Mouse (Mus musculus) C2C12 (cell line): ENCODE measurements around the gene 1700069L16Rik.

Experiments
- CEBPB ChIP-seq: IDR thresholded peaks from one replicate; pipeline ENCODE4 v1.6.1; 2011; ENCODE audit warnings: low read depth, mild to moderate bottlenecking, control low read depth, moderate library complexity
- CTCF ChIP-seq: IDR thresholded peaks from one replicate; pipeline ENCODE4 v1.5.1; 2011; ENCODE audit not compliant: control insufficient read depth, insufficient read depth, insufficient read length
- MAX ChIP-seq: IDR thresholded peaks from one replicate; pipeline ENCODE4 v1.6.1; 2011; ENCODE audit warnings: mild to moderate bottlenecking, control low read depth
- MYOD1 ChIP-seq: IDR thresholded peaks from one replicate; pipeline ENCODE4 v1.6.1; 2011; ENCODE audit warnings: low read depth; ENCODE audit not compliant: control insufficient read depth, insufficient read length
- USF1 ChIP-seq: IDR thresholded peaks from one replicate; pipeline ENCODE4 v1.6.1; 2011; ENCODE audit warnings: low read depth, mild to moderate bottlenecking, control low read depth, moderate library complexity

DNA sequence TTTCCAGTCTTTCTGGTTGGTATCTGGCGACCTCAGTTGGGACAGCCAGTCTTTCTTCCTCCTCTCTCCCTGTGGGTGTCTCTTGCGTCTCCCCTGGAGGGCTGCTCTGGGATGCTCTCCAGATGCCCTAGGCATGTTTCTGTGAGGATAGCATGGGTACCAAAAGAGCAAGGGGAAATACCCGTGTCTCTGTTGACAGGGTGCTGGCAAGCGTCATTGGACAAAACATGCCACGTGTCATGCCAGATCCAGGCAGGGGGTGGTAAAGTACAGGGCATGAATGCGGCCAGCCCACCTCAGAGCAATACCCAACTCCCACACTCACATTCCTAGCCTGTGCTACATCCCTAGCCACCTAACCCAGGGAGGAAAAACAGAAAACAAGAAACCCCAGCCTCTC lies 2.0 kb upstream of the 1700069L16Rik start:
- TF ChIP-seq CEBPB (no peak), CTCF (no peak), MYOD1 (no peak), MAX (no peak), USF1 (no peak)
